Mouse (Mus musculus) myocyte (in vitro differentiated cells): ENCODE measurements around the gene Pwwp2a. TPM values are rescaled to one million over a fixed set of nuclear protein-coding genes. Genes with fewer than 3 reads are reported as not detected.

Experiments used
- H3K27me3 ChIP-seq: one replicate; pipeline ENCODE4 v1.6.1; 2011; ENCODE audit not compliant: control insufficient read depth, insufficient read depth, insufficient read length
- H3K36me3 ChIP-seq: one replicate; pipeline ENCODE4 v1.6.1; 2011; ENCODE audit not compliant: control insufficient read depth, insufficient read depth
- H3K4me2 ChIP-seq: one replicate; pipeline ENCODE4 v1.6.1; 2011; ENCODE audit warnings: low read depth, control low read depth
- H3K4me3 ChIP-seq: one replicate; pipeline ENCODE4 v1.5.1; 2011; ENCODE audit warnings: mild to moderate bottlenecking, control low read depth, moderate library complexity
- H3K79me2 ChIP-seq: one replicate; pipeline ENCODE4 v1.6.1; 2011; ENCODE audit not compliant: control insufficient read depth, insufficient read depth
- H3ac ChIP-seq: one replicate; pipeline ENCODE4 v1.6.1; 2011; ENCODE audit not compliant: control insufficient read depth, insufficient read length
- CEBPB ChIP-seq: IDR thresholded peaks from 2 replicates; pipeline ENCODE4 v1.6.1; 2011; ENCODE audit warnings: mild to moderate bottlenecking, moderate library complexity; ENCODE audit not compliant: poor library complexity, insufficient read depth, severe bottlenecking
- E2F4 ChIP-seq: IDR thresholded peaks from one replicate; pipeline ENCODE4 v1.6.1; 2011; ENCODE audit warnings: mild to moderate bottlenecking, control low read depth, moderate library complexity; ENCODE audit not compliant: insufficient read depth
- MAX ChIP-seq: IDR thresholded peaks from one replicate; pipeline ENCODE4 v1.6.1; 2011; ENCODE audit warnings: low read depth, mild to moderate bottlenecking, control low read depth
- MYOD1 ChIP-seq, 3 experiments: IDR thresholded peaks; one replicate each; pipeline ENCODE4 v1.6.1; 2011; ENCODE audit warnings: control low read depth in 2 of 3, low read depth in 2 of 3, mild to moderate bottlenecking in 2 of 3, moderate library complexity in 1 of 3; ENCODE audit not compliant: insufficient read length in 2 of 3, control insufficient read depth in 1 of 3
- MYOG ChIP-seq, 3 experiments: IDR thresholded peaks; one replicate each; pipeline ENCODE4 v1.6.1; 2011; ENCODE audit warnings: control low read depth in 2 of 3, low read depth in 2 of 3, mild to moderate bottlenecking in 2 of 3; ENCODE audit not compliant: insufficient read length in 2 of 3, control insufficient read depth in 1 of 3, insufficient read depth in 1 of 3
- POLR2A ChIP-seq: IDR thresholded peaks from one replicate; pipeline ENCODE4 v1.6.1; 2011; ENCODE audit warnings: low read depth, mild to moderate bottlenecking, control low read depth, moderate library complexity; ENCODE audit not compliant: insufficient read length
- POLR2AphosphoS2 ChIP-seq: IDR thresholded peaks from one replicate; pipeline ENCODE4 v1.6.1; 2011; ENCODE audit warnings: low read depth, control low read depth; ENCODE audit not compliant: insufficient read length
- REST ChIP-seq: IDR thresholded peaks from one replicate; pipeline ENCODE4 v1.6.1; 2011; ENCODE audit warnings: mild to moderate bottlenecking, control low read depth, moderate library complexity; ENCODE audit not compliant: insufficient read depth, insufficient read length
- SRF ChIP-seq: IDR thresholded peaks from one replicate; pipeline ENCODE4 v1.6.1; 2011; ENCODE audit warnings: low read depth; ENCODE audit not compliant: control insufficient read depth, insufficient read length
- TCF12 ChIP-seq: IDR thresholded peaks from one replicate; pipeline ENCODE4 v1.6.1; 2011; ENCODE audit warnings: mild to moderate bottlenecking, control low read depth; ENCODE audit not compliant: poor library complexity, insufficient read depth, severe bottlenecking
- TCF3 ChIP-seq: IDR thresholded peaks from one replicate; pipeline ENCODE4 v1.6.1; 2011; ENCODE audit warnings: low read depth, control low read depth; ENCODE audit not compliant: insufficient read length
- USF1 ChIP-seq: IDR thresholded peaks from one replicate; pipeline ENCODE4 v1.6.1; 2011; ENCODE audit warnings: low read depth, mild to moderate bottlenecking, control low read depth, moderate library complexity
- polyA plus RNA-seq: library from polyadenylated mRNA; unstranded; fragments of >200 nt; fragmentation: generic; extraction: Trizol; gene quantifications from one replicate; pipeline ENCODE4 v1.2.1, GENCODE M21; 2012; ENCODE audit warnings: missing spikeins

Gene Pwwp2a
- polyA plus RNA-seq, 1 experiment, result 4.9 TPM

DNA sequence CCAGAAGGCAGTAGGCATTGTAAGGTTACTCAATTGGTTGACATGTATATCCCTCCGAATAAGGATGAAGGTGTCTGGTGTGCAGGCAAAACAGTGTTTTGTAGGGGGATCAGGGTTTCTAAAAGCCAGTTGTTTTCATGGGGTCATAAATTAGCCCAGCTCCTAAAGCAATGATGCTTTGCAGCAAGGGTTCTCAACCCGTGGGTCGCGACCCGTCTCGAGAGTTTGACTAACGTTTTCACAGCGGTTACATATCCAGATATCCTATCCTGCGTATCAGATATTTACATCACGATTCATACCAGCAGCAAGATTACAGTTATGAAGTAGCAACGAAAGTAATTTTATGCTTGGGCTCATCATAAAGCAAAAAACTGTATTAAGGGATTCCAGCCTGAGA is 86.0 kb downstream of the Pwwp2a start:
- peak overlapping the region; percentile 83 for H3K4me2 ChIP-seq

DNA sequence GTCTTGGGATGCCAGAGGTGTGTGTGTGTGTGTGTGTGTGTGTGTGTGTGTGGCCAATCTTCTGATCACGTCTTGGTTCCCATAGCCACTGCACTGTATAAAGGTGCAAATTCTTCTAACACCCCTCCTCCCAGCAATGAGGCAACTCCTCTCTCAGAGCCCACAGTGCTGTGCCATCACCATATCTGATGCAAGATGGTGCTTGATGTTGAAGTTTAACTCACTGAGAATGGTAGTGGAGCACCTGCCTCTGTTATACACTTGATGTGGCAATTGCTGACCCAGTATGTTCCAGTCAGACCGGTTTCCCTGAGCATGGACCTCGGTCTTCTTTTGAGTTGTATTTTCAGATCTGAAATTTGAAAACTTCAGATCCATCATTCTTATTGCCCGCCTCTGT is 88.3 kb downstream of the Pwwp2a start:
- Histone ChIP-seq H3K36me3 (no peaks in the 10 kb centered on the region), H3K27me3 (no peaks in the 10 kb centered on the region), H3ac (no peak overlapping the region), H3K4me3 (no peak overlapping the region), H3K4me2 (no peak overlapping the region), H3K79me2 (no peaks in the 10 kb centered on the region)
- no peak for TF ChIP-seq TCF3
- TF ChIP-seq USF1, result no peak
- TF ChIP-seq POLR2AphosphoS2, result no peak
- no peak for TF ChIP-seq E2F4
- no peak for TF ChIP-seq MAX
- TF ChIP-seq MYOD1 (IDR thresholded peaks at IDR 0.05; ENCODE audit: control insufficient read depth in 1 of 3, insufficient read length in 2 of 3, low read depth in 2 of 3), result no peak
- TF ChIP-seq CEBPB, result no peak
- no peak for TF ChIP-seq TCF12
- no peak for TF ChIP-seq SRF
- TF ChIP-seq MYOG (IDR thresholded peaks at IDR 0.05; ENCODE audit: control insufficient read depth in 1 of 3, insufficient read depth in 1 of 3, insufficient read length in 2 of 3, low read depth in 2 of 3), result no peak
- TF ChIP-seq REST, result no peak
- no peak for TF ChIP-seq POLR2A

More for the DNA sequence above, 86.0 kb downstream of the Pwwp2a start:
- Histone ChIP-seq H3K4me3 (peak overlapping the region; percentile 13), H3ac (no peak overlapping the region), H3K79me2 (no peaks in the 10 kb centered on the region), H3K36me3 (no peaks in the 10 kb centered on the region), H3K27me3 (no peaks in the 10 kb centered on the region)
- no peak for TF ChIP-seq TCF3
- TF ChIP-seq TCF12, result no peak
- TF ChIP-seq MAX, result no peak
- no peak for TF ChIP-seq MYOD1 (IDR thresholded peaks at IDR 0.05; ENCODE audit: control insufficient read depth in 1 of 3, insufficient read length in 2 of 3, low read depth in 2 of 3)
- no peak for TF ChIP-seq USF1
- no peak for TF ChIP-seq POLR2AphosphoS2
- TF ChIP-seq MYOG (IDR thresholded peaks at IDR 0.05; ENCODE audit: control insufficient read depth in 1 of 3, insufficient read depth in 1 of 3, insufficient read length in 2 of 3, low read depth in 2 of 3), result no peak
- TF ChIP-seq SRF, result no peak
- no peak for TF ChIP-seq REST
- no peak for TF ChIP-seq CEBPB
- no peak for TF ChIP-seq E2F4
- no peak for TF ChIP-seq POLR2A

Other genes starting within 250 kb of the Pwwp2a start
- gene Slu7, start 248.3 kb upstream of the Pwwp2a start, polyA plus RNA-seq, result 22.0 TPM
- not detected for gene C1qtnf2, start 207.7 kb upstream of the Pwwp2a start, polyA plus RNA-seq
- 0.14 TPM for gene Ccnjl, start 153.2 kb upstream of the Pwwp2a start, polyA plus RNA-seq
- not detected for gene 4933415A04Rik, start 95.0 kb upstream of the Pwwp2a start, polyA plus RNA-seq
- gene Fabp6, start 80.5 kb upstream of the Pwwp2a start, polyA plus RNA-seq, result not detected
- gene Ttc1, start 66.0 kb downstream of the Pwwp2a start, polyA plus RNA-seq, result 39.0 TPM
- 1.9 TPM for gene Adra1b, start 219.2 kb downstream of the Pwwp2a start, polyA plus RNA-seq